In the genomic region with DNA sequence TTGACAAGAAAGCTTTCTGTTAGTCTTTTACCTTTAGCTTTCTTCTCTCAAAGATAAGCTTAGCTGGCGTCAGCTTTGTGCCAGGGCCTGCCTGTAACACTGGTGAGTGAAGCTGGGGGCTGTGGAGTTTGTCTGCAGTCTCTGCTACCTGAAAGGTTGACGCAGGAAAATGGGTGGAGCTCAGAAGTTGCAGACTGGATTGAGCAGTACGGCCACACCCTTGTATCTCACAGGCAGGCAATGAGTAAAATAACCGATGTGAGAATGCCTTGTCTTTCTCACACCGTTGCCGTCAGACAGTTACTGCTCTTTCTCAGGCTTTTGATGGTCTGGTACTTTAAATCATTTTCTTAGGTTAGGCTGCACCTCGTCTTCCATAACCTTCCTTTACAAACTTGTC, we compare ENCODE assay signal across 12 mouse cellular contexts.
"Had no signal": no experiment of that assay in that cellular context is flagged by ENCODE, and none has a peak within 500 bp of the region (broad histone marks: within the 10 kb centered on the region; RNA-seq: fewer than 3 reads in every experiment).

No protein-coding gene starts in this region.

- DNase-seq: retina, postnatal 1 day; right cerebral cortex, adult 18-20 months; right cerebral cortex, postnatal 14 days; right cerebral cortex, postnatal 25 days; right cerebral cortex, postnatal 4 days; spleen, adult 18-20 months; thymus, adult 18-20 months; thymus, adult 2 months; thymus, postnatal 14 days; thymus, postnatal 25 days; thymus, postnatal 36 days; thymus, postnatal 4 days had no signal
